Mouse (Mus musculus): Measurements from ENCODE around the gene Dapp1.

GRCm38 (mm10) chr3:137918932-137919311 is 62.4 kb downstream of the Dapp1 start:
- no peak for TF ChIP-seq EP300 (IDR thresholded peaks at IDR 0.05; ENCODE audit: insufficient read depth, low read depth, low read length)
- no peak for TF ChIP-seq POLR2A (IDR thresholded peaks at IDR 0.05; ENCODE audit: insufficient read depth, low read length)

Data from ES-Bruce4 (cell line).